Mouse (Mus musculus): Measurements from ENCODE around the gene 2310061I04Rik.
"Not testable (repeated sequence)": the region's sequence is repeated elsewhere in the genome, so short reads cannot be mapped to it uniquely, and the experiment has no call there.

2310061I04Rik gene

DNA sequence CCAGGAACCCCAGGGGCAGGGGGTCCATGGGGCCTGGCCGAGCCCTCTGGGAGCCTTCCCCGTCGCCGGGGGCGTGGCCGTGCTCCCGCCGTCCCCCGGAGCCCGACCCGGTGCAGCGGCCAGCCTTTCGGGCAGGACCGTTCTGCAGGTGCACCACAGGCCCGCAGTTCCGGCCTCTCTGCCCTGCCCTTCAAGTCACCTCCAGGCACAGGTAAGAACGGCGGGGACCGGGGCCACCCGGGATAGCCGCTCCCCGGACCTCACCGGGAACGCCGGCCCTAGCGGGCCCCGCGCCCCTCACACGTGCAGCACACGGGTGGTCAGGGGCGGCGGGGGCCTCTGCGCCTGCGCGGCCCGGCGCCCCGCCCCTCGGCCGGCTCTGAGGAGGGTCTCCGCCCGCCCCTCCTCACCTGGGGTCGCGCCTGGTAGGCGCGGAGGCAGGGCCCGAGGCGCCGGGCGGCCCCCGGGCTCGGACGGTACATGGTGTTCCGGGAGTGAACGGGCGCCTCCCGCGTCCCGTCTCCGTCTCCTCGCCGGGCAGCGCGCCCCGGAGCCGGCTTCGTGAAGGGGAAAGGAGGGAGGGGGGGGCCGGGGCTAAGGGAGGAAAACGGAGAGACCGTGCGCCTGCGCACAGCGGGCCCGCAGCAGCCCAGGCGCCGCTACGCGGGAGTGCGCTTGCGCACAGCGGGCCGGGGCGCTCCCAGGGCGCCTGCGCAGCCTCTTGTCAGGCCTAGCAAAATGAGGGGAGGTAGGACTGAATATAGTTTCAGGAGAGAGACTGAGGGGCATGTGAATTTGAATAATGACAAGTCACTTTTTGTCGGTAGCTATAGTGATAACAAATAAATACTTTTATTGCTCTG, at the start of gene 2310061I04Rik:
2310061I04Rik (minus strand) TSS at position 651 of the 863 bp plus-strand sequence.
- DNase-seq: peak; percentile 92

GRCm38 (mm10) chr17:35939941-35940340, 42.7 kb upstream of the 2310061I04Rik start:
- DNase-seq: no peak

GRCm38 (mm10) chr17:35939108-35939507, 41.9 kb upstream of the 2310061I04Rik start:
- no peak for DNase-seq

DNA sequence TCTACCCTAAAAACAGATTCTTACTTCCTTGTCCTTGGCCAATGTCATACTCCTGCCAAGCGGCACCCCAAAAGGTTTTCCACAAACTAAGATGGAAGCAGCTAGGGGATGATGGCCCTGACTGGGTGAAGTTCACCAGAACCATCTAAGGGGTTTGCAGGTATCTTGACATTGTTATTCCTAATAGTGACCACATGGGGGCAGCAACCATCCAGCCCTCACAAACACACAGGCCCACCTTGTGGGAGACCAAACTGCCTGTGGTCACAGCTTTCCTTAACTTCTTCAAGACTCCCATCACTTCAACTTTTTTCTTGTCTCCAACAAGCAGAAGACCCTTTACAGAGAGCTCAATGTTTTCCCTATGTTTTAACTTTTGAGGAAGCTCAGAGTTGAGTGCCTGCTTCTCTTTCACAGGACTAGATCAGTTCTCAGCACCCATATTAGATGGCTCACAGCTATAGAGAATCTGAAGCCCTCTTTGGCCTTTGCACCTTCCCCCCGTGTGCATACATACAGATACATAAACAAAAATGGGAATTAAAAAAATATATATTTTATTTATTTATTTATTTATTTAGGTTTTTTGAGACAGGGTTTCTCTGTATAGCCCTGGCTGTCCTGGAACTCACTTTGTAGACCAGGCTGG, 40.6 kb upstream of the 2310061I04Rik start:
- DNase-seq: no peak

GRCm38 (mm10) chr17:35935763-35936162, 38.5 kb upstream of the 2310061I04Rik start:
- DNase-seq: not testable (repeated sequence)

- DNase-seq: no peak
These were observed 35.4 kb upstream of the 2310061I04Rik start for GRCm38 (mm10) chr17:35932608-35933007.

DNA sequence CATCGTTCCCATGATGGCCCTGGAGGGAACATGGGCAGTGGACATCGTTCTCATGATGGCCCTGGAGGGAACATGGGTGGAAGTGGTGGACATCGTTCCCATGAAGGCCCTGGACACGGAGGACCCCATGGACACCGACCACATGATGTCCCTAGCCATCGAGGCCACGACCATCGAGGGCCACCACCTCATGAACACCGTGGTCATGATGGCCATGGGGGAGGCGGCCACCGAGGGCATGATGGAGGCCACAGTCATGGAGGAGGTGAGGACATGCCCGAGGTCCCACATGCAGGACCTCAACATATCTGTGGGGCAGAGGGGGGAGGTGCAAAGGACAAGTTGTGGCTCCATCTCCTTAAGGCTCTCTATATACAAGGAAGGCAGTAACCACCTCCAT, 33.4 kb upstream of the 2310061I04Rik start:
- DNase-seq: no peak

DNA sequence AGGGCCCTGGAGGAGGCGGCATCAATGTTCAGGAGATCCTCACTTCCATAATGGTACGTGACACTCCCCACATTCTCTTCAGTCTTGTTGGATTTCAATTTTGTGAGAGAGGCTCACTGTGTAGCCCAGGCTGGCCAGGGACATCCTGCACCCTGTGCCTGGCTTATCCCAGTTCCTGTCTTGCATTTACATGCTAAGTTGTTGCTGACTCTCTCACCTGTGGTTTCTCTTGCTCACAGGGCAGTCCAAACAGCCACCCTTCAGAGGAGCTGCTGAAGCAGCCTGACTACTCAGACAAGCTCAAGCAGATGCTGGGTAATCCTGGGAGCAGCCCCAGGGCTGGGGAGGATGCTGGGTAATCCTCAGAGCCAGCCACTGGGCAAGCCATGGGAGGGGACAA, 32.3 kb upstream of the 2310061I04Rik start:
- no peak for DNase-seq

GRCm38 (mm10) chr17:35927471-35927870, 30.2 kb upstream of the 2310061I04Rik start:
- DNase-seq: no peak

GRCm38 (mm10) chr17:35923281-35923680, 26.1 kb upstream of the 2310061I04Rik start:
- DNase-seq: no peak

GRCm38 (mm10) chr17:35922566-35922965, 25.3 kb upstream of the 2310061I04Rik start:
- DNase-seq: no peak

GRCm38 (mm10) chr17:35921710-35922109, 24.5 kb upstream of the 2310061I04Rik start:
- DNase-seq: no peak

DNA sequence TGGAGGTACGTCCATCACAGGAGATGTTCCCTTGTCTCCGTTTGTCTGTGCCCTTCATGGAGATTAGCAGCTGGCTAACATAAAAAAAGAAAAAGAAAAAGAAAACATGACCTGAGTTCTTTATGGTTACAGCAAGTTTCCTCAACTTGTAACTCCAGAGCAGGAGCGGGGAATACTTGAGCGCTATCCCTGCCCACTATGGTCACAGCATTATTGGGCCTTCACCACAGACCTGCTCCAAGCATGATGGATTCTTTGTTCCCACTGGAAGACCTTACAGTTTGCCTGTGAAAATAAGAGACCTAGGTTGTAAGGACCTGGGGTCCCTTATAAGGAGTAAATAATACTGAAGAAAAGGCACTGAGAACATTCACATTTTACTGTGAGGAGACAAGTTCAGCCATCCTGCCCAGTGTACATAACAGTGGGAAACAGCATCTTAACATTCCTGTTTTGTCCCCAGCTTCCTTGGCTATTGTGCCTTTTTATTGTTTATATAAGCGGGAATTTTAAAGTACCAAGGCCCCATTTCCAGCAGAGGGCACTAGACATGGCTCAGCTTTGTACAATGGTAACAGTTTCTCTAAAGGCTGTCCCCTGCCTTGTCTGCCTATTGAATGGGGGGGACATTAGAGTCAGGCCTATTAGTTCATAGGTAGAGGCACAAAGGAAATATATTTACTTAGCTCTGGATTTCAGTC, 23.8 kb upstream of the 2310061I04Rik start:
- no peak for DNase-seq

GRCm38 (mm10) chr17:35920384-35920783, 23.2 kb upstream of the 2310061I04Rik start:
- no peak for DNase-seq

GRCm38 (mm10) chr17:35919864-35920301, 22.7 kb upstream of the 2310061I04Rik start:
- DNase-seq: no peak

- peak; percentile 98 for DNase-seq
These were observed 22.0 kb upstream of the 2310061I04Rik start for GRCm38 (mm10) chr17:35919060-35919715.

- DNase-seq: no peak
These were observed 21.2 kb upstream of the 2310061I04Rik start for GRCm38 (mm10) chr17:35918276-35919059.

DNA sequence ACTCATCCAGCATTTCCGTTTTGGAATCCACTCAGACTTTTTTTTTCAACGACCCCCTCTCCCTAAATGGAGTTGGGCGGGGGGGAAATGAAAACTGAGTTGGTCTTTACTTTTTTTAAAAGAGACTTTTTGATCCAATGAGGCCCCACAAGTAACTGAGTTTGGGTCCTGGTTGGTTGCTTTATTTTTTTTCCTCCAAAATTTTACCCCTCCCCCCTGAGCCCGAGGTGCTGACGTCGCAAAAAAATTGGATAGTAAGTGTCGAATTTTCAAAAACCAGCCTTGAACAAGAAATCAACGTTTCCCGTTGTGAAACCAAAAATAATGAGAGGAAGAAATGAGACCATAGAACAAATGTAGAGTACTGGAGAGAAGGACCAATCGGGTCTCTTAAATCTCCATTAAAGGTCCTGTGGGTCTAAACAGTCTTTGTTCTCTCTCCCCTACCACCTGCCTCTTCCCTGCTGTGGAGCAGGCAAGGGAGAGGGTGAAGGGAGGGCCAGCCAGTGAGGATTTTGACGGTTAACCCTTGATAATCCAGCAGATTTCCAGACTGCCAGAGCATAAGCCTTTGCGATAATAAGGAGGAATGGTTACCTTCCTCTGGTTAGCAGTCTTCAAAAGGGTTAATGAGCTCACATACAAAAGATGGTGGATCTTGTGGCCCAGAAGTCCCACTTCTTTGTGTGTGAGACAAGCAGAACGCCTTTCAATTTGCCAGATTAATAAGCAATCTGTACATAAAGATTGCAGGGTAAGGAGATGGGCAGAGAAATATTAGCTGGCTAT, 20.4 kb upstream of the 2310061I04Rik start:
- peak; percentile 77 for DNase-seq

GRCm38 (mm10) chr17:35917143-35917462, 19.9 kb upstream of the 2310061I04Rik start:
- no peak for DNase-seq

GRCm38 (mm10) chr17:35916297-35917142, 19.3 kb upstream of the 2310061I04Rik start, which contains the start of the genes Mrps18b and Ppp1r10:
Gene Mrps18b (minus strand): TSS chr17:35916389.
Gene Ppp1r10 (plus strand): TSS chr17:35916434.
- DNase-seq: peak; percentile 100

All from layer of hippocampus, adult 9-11 months (tissue).